Mouse (Mus musculus) right cerebral cortex, postnatal 4 days (tissue): ENCODE results near the gene Tbc1d8.

Source experiments
- DNase-seq: peaks from one replicate; pipeline ENCODE4 v3.0.0-alpha.2; 2022

Tbc1d8 gene

DNA sequence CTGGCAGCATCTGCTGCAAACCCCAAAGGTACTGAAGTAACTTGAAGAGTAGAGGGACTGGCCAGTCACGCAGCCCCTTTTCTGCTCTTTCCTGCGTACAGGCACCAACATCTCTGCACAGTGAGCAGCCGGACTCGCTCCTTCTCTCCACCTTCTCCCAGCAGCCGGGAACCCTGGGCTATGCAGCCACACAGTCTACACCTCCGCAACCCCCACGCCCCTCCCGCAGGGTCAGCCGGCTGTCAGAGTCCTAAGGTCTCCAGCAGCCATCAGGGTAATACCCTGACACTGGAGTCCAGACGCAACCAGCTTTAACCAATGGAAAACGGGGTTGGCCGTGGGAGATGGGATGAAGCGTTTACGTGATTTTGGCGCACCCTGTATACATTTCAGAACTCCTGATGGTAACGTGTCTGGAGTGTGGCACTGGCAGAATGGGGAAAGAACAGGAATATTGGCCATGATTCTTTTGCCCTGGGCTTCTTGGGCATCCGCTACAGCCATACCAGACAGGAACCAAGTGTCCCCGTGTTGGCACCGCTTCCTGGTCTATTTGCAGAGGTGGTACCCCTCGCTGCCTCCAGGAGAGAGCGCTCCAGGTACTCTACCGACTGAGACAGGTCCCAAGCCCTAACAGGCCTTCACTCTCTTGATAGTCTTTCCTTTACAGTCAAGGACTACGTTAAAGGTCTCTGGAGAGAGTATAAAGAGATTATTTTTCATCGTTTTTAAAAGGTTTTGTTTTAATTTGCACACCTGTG lies 116.6 kb downstream of the Tbc1d8 start:
- no peak for DNase-seq

DNA sequence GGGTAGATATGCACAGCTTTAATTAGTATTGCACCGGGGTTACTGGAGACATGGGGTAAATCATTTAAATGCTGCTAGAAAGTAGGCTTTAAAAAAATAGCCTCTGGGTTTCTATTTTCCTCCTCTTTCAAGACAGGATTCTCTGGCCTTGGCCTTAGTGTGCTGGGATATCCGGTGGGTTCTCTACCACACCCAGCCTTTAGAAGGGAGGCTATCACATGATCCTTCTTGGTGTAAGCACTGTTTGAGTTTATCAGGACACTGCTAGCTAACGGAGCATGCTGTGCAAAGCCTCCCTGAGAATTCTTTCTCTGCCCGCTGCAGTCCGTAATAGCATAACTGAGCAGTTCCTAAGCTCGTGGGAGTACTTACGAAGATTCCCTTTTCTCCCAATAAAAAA lies 129.1 kb downstream of the Tbc1d8 start:
- DNase-seq: no peak

DNA sequence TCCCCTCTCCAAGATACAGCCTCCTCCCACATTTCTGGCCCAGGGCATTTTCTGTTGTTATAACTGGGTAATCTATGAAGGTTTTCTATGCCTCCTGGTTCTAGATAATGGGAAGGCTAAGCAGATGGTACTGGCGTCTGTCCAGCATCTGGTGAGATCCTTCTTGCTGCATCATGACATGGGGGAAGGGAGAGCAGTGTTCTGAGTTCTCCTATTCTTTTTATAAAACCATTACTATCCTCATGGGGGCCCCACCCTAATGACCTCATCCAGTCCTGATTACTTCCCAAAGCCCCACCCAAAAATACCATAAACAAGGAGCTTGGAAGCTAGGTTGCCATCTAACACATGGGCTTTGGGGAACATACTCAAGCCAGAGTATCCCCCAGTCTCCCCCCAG lies 129.6 kb downstream of the Tbc1d8 start:
- no peak for DNase-seq

DNA sequence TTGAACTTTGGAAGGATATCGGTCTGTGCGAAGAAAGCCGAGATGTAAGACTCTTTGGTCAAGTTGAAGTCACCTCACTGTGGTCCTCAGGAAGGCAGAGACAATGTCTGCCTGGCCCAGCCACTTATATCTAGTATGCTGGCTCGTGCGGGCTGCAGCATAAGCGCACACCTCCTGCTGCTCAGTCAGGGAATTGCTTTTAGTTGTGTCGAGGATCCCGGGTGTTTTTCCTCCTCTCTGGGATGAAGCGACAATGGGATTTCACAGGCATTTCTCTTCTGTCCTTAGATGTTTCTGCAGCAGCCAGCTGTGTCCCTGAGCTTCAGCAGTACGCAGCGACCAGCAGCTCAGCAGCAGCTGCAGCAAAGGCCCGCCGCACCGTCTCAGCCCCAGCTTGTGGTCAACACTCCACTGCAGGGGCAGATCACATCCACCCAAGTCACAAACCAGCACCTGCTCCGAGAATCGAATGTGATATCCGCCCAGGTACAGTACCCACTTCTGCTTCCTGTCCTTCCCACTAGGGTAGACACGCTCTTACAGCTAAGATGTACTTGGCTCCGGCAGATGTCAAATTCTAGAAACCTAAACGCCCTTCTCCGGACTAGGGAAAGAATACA lies 133.5 kb downstream of the Tbc1d8 start:
- DNase-seq: peak; percentile 54

DNA sequence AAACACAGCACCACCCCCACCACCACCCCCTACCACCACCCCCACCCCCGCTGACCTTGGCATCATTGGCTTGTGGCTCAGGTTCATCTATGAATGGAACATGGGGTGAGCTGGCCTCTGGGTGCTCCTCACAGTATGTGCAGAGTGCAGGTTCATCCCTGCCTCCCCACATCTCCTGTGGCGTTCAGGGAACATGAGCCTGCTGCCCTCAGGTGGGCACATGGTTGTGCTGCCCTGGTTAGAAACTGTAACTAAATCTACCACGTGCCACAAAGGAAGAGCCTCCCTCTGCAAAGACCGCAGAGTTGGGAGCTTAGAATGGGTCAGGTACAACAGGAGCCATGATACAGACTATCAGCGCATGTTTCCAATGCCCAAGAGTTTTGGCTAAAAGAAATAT lies 135.3 kb downstream of the Tbc1d8 start:
- no peak for DNase-seq

DNA sequence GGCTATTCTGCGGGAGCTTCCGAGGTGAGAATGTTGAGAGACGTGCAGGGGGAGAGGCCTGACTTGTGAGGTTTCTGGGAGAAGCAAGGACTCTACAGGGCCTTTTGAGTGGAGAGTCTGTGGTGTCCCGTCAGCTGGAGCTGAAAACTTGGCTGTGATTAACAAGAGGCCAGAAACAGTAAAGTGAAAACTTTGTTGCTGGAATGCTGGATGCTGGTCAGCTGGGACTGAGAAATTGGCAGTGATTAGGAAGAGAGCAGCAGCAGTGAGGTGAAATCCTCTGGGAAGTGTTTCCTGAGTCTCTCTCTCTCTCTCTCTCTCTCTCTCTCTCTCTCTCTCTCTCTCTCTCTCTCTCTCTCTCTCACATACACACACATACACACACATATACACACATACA lies 136.7 kb downstream of the Tbc1d8 start:
- no peak for DNase-seq

DNA sequence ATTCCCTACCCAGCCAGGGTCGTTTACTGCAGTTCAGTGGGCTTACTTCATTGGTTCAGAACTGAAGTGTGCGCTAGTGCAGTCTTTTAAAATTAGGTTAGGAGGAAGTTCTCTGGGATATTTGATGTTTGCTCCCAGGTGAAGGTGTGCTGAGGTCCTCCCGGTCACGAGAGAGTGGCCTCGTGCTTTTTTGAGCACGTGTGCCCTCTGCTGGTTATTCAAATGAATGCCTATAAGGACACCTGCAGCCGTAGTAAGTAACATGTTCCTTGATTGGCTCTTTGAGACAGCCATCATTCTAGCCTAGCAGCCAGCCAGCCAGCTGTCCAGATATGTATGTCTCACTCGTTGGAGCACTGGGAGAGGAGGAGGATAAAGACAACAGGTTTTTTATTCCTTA lies 137.9 kb downstream of the Tbc1d8 start:
- DNase-seq: no peak

DNA sequence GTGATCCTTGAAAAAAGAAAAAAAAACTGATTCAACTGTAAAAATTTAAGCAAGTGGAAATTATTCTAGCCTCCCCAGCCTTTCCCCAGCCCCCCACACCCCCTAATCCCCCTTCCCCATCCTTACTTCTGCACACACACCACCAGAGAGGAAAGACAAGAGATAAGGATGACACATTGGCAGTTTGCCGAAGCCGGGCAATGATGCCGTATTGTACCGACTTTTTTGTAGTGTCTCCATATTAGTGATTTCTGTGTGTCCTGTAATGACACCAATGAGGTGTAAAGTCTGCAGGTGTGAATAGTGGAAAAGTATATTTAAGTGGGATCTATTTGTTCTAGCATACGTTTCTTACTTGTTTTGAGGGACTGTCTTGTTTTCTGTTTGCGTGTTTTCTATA lies 138.4 kb downstream of the Tbc1d8 start:
- DNase-seq: no peak

DNA sequence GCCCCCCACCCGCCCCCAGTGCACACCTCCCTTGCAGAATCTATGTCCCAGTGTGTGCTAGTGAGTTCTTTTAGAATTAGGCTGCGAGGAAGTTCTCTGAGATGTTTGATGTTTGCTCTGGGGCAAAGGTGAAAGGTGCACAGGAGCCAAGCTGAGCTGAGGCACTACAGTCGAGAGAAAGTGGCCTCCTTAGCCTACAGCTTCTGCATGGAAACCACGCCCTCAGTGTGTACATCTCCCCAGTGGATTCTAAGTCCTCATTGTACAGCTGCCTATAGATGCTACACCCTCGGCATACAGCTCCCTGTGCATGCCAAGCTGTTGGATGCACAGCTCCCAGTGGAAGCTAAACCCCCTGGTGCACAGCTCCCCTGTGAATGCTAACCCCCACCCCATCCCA lies 139.1 kb downstream of the Tbc1d8 start:
- no peak for DNase-seq

DNA sequence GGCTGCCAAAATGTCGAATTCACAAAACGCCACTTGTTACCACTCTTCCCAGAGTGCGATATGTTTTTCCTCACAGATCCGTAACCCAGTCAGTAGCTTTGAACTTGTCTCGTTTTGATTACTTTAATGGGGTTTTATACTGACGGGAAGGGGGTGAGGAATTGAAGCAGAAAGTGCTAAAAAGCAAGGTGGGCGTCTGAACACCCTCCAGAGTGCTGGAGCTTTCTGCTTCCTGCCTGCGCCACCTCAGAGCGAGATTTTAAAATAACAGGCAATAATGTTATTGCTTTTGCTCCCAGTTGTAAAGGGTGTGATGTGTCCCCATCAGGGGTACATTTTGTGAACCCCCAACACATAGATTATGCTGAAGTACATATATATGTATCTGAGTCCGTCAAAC lies 139.7 kb downstream of the Tbc1d8 start:
- no peak for DNase-seq

DNA sequence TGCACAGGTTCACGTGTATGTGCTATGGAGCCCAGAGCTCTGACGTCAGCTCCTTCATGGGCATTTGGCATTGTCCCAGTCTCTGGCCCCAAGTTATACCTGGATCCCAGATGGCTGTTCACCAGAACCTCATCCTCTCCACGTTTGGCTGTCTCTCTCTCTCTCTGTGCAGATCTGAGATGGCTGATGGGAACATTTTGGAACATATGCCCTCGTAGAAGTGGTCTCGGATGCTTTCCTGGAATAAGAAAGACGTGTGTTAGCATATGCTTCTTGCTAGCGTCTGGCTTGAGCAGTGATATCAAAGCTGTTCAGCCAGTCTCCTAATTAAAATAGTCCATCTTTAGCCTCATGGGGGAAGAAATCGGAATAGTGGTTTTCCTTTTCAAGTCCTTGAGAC lies 141.8 kb downstream of the Tbc1d8 start:
- DNase-seq: no peak

DNA sequence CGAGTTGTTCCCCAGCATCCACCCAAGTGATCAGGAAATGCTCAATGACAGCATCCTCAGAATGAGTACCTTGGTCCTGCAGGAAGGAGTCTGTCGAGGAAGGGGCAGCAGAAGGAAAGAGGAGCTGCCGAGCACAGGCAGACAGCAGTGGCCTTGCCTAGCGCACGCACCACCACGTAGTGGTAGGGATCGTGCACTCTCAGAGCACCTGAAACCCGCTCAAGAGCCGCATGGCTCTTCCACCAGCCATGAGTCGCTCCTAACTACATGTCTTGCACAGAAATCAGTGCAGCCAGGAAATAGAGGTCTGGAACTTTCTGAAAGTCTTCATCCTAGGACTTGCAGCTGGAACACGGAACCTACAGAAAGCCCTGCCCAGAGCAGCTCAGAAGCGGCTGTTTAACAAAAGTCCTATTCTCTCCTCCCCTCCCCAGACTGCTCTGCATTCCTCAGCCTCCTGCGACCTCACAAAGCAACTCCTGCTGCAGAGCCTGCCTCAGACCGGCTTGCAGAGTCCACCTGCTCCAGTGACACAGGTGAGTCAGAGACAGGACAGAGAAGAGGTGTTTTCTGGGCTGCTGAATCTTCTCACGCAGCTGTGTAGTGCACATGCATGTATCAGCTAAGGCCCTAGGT lies 142.9 kb downstream of the Tbc1d8 start:
- DNase-seq: no peak

DNA sequence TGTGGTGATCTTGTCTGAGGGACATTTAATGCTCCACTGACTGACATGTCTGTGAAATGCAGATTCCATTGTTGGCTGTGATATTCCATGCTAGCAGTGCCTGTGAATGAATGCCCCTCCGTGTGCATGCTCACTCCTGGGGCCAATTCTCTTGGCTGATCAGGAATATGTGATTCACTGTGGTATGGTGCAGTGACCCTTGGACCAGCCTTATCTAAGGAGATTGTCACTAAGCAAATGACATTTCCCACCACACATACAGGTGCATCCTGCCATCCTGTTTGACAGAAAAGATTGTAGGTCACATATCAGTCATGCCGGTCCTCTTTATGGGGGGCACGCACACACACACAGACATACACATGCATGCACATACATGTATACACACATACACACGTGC lies 146.1 kb downstream of the Tbc1d8 start:
- DNase-seq: no peak

DNA sequence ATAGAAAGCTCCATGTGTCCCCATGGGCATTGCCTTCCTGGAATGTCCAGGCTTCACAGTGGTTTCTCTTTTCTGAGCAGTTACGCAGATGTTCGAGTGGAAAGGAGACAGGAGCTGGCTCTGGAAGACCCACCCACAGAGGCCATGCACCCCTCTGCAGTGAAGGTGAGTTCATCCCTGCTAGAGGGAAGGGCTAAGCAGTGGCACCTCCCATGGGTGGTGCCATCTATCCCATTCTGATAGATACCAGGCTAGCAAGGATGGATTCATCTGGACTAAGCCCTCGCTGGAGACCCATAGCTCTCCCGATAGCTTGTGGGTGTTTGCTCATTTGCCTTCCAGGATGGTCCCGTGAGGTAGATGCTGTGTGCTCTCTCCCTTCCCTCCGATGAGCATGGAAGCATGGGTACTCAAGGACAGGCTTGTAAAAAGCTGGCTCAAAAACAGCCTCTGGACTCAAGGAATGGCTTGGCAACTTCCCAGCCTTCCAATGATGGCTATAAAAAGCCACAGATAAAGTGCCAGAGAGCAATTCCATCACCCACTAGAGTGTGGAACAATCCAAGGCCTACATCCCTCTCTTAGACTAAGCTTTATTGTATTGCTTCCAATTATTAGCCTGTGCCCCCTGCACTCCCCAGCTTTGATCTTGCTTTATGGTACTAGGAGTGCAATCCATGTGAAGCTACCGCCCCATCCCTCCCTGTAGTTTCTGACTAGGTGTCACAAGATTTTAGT lies 147.5 kb downstream of the Tbc1d8 start:
- no peak for DNase-seq

DNA sequence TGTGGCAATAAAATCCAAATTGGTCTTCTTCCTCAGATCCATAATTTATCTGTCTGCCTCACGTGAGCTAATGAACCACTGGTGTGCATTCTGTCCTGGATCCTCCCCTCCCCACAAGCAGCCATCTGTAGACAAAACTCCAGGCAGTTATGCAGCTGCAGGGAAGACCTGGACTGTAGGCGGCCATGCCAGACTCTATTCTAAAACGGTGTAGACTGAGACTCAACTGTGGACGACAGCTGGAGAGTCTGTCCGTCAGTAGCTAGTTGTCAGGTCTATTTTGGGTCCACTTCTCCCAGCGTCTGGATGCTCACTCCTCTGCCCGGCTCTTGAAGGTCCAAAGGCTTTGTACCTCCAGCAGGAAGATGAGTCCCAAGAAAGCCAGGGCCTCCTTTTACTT lies 151.0 kb downstream of the Tbc1d8 start:
- DNase-seq: no peak

DNA sequence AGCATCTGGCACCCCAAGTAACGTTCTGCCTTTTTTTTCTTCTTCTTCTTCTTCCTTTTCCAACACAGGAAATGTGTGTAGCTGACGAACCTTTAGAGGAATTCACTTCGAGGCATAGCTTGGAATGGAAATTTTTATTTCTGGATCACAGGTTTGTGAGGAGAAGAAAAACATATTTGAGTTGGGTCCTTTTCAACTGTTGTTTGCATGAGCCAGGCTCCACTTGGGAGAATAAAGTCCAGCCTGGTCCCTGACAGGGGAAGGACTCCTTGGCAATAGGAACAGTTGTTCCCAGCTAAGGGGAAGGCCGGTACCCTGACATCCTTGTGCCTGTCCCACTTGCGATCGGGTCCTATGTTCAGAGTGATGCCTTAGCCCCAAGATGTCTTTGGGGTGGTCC lies 153.3 kb downstream of the Tbc1d8 start:
- DNase-seq: no peak

DNA sequence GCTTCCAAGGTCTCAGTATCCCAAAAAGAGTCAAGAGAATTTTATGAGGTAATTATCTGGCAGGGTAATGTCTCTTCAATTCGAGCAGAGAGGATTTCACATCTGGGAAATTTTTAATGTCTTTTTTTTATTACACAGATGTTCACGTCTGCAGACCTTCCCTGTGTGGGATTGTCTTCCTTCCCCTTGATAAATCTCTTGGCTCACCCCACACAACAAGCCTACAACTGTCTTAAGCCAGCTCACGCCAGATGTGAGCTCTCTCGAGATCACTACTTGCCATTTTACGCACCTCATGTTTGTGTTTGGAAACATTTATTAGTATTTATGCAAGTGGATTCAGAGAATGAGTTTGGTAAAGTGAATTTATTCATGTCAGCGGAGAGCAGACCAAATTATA lies 156.6 kb downstream of the Tbc1d8 start:
- DNase-seq: no peak
